Mouse (Mus musculus): ENCODE results near the gene Gucy1b2.

DNA sequence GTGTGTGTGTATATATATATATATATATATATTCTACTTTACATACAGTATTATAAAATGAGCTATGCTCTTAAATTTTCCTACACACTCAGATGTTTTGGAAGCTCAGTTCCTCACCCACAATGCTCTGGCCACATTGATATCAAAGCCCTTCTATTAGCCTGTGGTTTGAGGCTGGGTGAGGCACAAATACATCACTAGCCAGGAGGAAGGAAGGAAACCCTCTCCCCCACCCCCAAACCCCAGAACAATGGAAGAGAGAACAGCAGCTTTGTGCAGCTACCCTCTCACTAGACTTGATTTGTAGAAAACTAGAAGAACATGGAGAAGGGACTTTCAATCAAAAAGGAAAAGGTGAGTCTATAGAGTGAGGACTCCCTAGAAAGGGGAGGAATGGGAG, 16.1 kb downstream of the Gucy1b2 start:
- TF ChIP-seq EP300 (IDR thresholded peaks at IDR 0.05) (no peak), CTCF (IDR thresholded peaks at IDR 0.05) (no peak)

Measured in lung, postnatal 0 days (tissue).